Mouse (Mus musculus) megakaryocyte-erythroid progenitor cell, adult 5 weeks (primary cell): ENCODE data around the gene Cyp26b1. TPM values are rescaled to one million over a fixed set of nuclear protein-coding genes. Genes with fewer than 3 reads are reported as not detected.

Experiments used
- polyA plus RNA-seq: library from polyadenylated mRNA; stranded (reverse); fragments of >175 nt; gene quantifications from 2 replicates; pipeline ENCODE4 v1.2.3, GENCODE M21; 2012

The Cyp26b1 gene
- polyA plus RNA-seq = 0.11 and 0.15 TPM in 2 replicates

DNA sequence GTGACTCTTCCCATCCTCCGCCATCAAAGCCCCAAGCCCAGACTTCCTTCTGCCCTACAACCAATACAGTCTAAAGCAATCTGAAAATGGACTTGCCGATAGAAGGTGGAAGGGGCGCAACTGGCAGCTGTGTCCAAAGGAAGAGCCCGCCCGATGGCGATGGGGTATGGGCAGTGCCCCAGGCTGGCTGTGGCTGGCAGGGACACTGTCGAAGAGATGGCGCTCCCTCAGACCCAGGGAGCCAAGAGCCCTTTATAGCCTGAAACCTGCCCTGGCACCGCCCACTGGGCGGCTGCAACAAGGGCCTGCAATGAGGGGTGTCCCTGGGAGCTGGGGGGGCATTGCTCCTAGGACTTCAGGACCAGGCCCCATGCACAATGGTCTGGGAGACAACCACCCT lies at the start of gene Cyp26b1:
Gene Cyp26b1 (minus strand): TSS at position 216 of the 400 bp plus-strand sequence.

